Mouse (Mus musculus) hindbrain, embryonic 13.5 days (tissue): Measurements from ENCODE around the gene Pde4a. TPM values are rescaled to one million over a fixed set of nuclear protein-coding genes. Genes with fewer than 3 reads are reported as not detected.

Source experiments
- ATAC-seq: fragments of 200-750 bp; cut with Nextera tagmentation; 2 replicates; pipeline ENCODE4 v1.8.0; 2017; ENCODE audit warnings: moderate TSS enrichment; ENCODE audit not compliant: low FRiP score
- H3K27ac ChIP-seq: fragments of 300-500 bp; sonication (generic); 2 replicates; pipeline ENCODE4 v1.5.1; 2015; ENCODE audit warnings: inconsistent platforms, mild to moderate bottlenecking, moderate library complexity
- H3K27me3 ChIP-seq: fragments of 300-500 bp; sonication (generic); 2 replicates; pipeline ENCODE4 v1.6.1; 2015; ENCODE audit warnings: mild to moderate bottlenecking, inconsistent platforms
- H3K36me3 ChIP-seq: fragments of 300-500 bp; sonication (generic); 2 replicates; pipeline ENCODE4 v1.6.1; 2015; ENCODE audit warnings: mild to moderate bottlenecking, inconsistent platforms
- H3K4me1 ChIP-seq: fragments of 300-500 bp; sonication (generic); replicated peaks from 2 replicates; pipeline ENCODE4 v1.6.1; 2015; ENCODE audit warnings: inconsistent platforms
- H3K4me2 ChIP-seq: fragments of 300-500 bp; sonication (generic); 2 replicates; pipeline ENCODE4 v1.6.1; 2015; ENCODE audit warnings: inconsistent platforms, mild to moderate bottlenecking, moderate library complexity
- H3K4me3 ChIP-seq: fragments of 300-500 bp; sonication (generic); 2 replicates; pipeline ENCODE4 v1.5.1; 2015; ENCODE audit warnings: mild to moderate bottlenecking, inconsistent platforms
- H3K9ac ChIP-seq: fragments of 300-500 bp; sonication (generic); 2 replicates; pipeline ENCODE4 v1.6.1; 2015; ENCODE audit warnings: mild to moderate bottlenecking, inconsistent platforms
- H3K9me3 ChIP-seq: fragments of 300-500 bp; sonication (generic); 2 replicates; pipeline ENCODE4 v1.6.1; 2016; ENCODE audit warnings: inconsistent platforms
- WGBS: fragments of 180-500 bp; shearing (Covaris S2); methylation state at CpG from one replicate; pipeline ENCODE4 v1.1.7; 2015; 5-methylcytosine and 5-hydroxymethylcytosine counted together
- polyA plus RNA-seq: library from polyadenylated mRNA; unstranded; fragments of >200 nt; fragmentation: Nextera tagmentation; extraction: Ambion mirVana; gene quantifications from 2 replicates; pipeline ENCODE4 v1.2.1, GENCODE M21; 2015

The Pde4a gene
- polyA plus RNA-seq, 1 experiment from 2014 or later: 18.8 TPM

DNA sequence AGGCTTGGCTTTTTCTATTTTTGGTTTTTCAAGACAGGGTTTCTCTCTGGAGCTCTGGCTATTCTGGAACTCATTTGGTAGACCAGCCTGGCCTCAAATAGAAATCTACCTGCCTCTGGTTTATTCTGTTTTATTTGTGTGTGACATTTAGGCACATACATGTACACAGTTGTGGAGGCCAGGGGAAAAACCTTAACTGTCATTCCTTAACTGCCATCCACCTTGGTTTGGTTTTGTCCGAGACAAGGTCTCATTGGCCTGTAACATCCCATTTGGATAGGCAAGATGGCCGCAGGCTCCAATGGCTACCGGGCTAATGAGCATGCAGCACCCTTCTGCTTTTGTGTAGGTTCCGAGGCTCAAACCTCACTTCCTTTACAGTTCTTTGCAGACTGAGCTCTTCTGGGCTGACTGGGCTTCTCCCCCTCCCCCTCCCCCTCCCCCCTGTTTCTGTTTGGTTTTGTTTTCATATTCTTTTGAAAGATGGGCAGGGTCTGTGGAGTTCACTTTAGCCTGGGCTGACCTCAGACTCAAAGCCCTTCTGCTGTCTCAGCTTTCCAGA is 30.1 kb upstream of the Pde4a start:
- H3K36me3 ChIP-seq: peaks cover 30% of the 10 kb centered on the region
- ATAC-seq: no peak
- H3K27ac ChIP-seq: no peak overlapping the region
- H3K9me3 ChIP-seq: no peaks in the 10 kb centered on the region
- H3K9ac ChIP-seq: no peak overlapping the region
- no peaks in the 10 kb centered on the region for H3K27me3 ChIP-seq
- H3K4me2 ChIP-seq: no peak overlapping the region
- H3K4me3 ChIP-seq: no peak overlapping the region
- 83% methylated on average over 4 of the region's 4 CpGs for WGBS
- peaks cover 3% of the 10 kb centered on the region for H3K4me1 ChIP-seq

DNA sequence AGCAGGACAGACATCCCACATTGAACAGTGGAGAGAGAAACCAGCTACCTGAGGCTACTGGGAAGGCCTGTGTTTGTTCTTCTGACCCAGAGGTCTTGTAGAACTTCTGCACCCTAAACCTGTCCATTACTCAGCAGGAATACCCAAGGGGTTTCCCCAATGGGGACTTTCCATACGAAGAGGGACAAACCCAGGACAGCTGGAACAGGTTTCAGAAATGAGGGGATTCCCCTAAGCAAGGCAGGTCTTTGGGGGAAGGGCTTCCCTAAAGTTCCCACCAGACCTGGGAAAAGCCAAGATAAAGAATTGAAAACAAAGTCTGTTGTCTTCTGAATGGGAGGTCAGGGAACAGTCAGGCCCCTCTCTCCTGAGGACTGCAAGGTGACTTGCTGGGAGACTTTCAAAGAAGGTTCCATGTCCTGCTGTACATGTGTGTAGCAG is 29.6 kb upstream of the Pde4a start:
- no peaks in the 10 kb centered on the region for H3K4me1 ChIP-seq
- no peak overlapping the region for H3K27ac ChIP-seq
- no peak overlapping the region for H3K4me3 ChIP-seq
- no peak for ATAC-seq
- H3K36me3 ChIP-seq: peaks cover 36% of the 10 kb centered on the region
- H3K9ac ChIP-seq: no peak overlapping the region
- WGBS: 69% methylated on average over 1 of the region's 1 CpGs
- H3K27me3 ChIP-seq: no peaks in the 10 kb centered on the region
- H3K9me3 ChIP-seq: no peaks in the 10 kb centered on the region
- H3K4me2 ChIP-seq: no peak overlapping the region

DNA sequence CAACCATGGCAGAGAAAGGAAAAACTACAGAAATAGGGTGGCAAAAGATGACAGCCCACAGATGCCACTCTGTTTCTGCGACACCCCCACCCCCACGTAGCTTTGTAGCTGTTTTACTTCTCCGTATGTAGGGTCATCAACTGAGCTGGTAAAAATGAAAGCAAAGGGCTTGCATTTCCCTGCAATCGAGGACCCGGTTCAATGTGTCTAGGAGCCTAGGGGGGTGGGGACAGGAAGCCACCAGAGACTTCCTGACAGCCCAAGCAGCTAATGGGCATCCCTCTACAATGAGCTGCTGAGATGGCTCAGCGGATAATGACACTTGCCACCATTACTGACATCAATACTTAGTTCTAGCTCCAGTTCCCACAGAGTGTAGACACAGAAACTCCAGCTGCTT is 29.1 kb upstream of the Pde4a start:
- no peaks in the 10 kb centered on the region for H3K9me3 ChIP-seq
- no peak for ATAC-seq
- no peaks in the 10 kb centered on the region for H3K27me3 ChIP-seq
- no peak overlapping the region for H3K4me2 ChIP-seq
- peaks cover 40% of the 10 kb centered on the region for H3K36me3 ChIP-seq
- H3K4me3 ChIP-seq: no peak overlapping the region
- no peaks in the 10 kb centered on the region for H3K4me1 ChIP-seq
- no peak overlapping the region for H3K27ac ChIP-seq
- H3K9ac ChIP-seq: no peak overlapping the region
- WGBS: 81% methylated on average over 6 of the region's 6 CpGs

DNA sequence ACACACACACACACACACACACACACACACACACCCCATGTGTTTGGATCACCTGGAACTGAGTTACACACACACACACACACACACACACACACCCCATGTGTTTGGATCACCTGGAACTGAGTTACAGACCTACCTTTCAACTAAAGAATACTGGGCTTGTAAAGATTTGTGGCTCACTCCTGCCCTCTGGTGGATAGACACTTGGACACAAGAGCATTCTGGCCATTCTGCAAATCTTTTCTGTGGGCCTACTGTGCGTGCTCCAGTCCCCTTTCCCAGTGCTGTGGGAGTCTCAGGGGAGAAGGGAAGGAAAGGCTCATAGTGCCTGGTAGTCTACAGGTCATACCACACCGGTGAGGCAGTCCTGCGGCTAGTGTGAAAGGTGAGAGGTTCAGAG is 28.3 kb upstream of the Pde4a start:
- 0 out of 2 replicates have a peak, but pooled peaks have one; percentile 21 for ATAC-seq
- Histone ChIP-seq H3K9ac (no peak overlapping the region), H3K4me3 (no peak overlapping the region), H3K36me3 (peaks cover 48% of the 10 kb centered on the region), H3K27me3 (no peaks in the 10 kb centered on the region), H3K9me3 (no peaks in the 10 kb centered on the region), H3K4me2 (no peak overlapping the region), H3K4me1 (no peaks in the 10 kb centered on the region), H3K27ac (no peak overlapping the region)
- 62% methylated on average over 3 of the region's 3 CpGs for WGBS

DNA sequence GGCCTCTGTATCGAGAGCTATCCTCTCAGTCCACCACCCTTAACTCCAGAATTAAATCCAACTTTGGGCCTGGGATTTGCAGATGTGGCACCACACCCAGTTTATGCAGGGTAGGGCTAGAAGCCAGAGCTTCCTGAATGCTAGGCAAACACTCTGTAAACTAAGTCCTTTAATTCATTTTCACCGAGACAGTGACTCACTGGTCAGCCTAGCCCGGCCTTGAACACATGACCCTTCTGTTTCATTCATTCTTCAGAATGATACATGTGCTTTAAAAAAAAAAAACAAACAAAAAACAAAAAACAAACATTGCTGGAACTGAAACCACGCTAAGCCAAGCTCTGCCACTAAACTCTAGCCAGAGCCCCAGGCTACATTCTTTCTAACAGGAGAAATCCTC is 27.1 kb upstream of the Pde4a start:
- WGBS: 88% methylated on average over 4 of the region's 4 CpGs

GRCm38 (mm10) chr9:21141922-21142321 is 23.6 kb upstream of the Pde4a start:
- H3K27ac ChIP-seq: no peak overlapping the region

More for the DNA sequence above, 27.1 kb upstream of the Pde4a start:
- Histone ChIP-seq H3K27me3 (no peaks in the 10 kb centered on the region), H3K4me1 (no peaks in the 10 kb centered on the region), H3K27ac (no peak overlapping the region), H3K4me3 (no peak overlapping the region), H3K9me3 (no peaks in the 10 kb centered on the region), H3K4me2 (no peak overlapping the region), H3K36me3 (peaks cover 60% of the 10 kb centered on the region), H3K9ac (no peak overlapping the region)
- ATAC-seq: no peak

GRCm38 (mm10) chr9:21144361-21144760 is 21.2 kb upstream of the Pde4a start:
- no peaks in the 10 kb centered on the region for H3K9me3 ChIP-seq
- H3K9ac ChIP-seq: no peak overlapping the region
- no peak overlapping the region for H3K4me2 ChIP-seq
- WGBS: 94% methylated on average over 3 of the region's 3 CpGs
- ATAC-seq: no peak
- H3K27me3 ChIP-seq: no peaks in the 10 kb centered on the region
- no peak overlapping the region for H3K27ac ChIP-seq
- H3K4me3 ChIP-seq: no peak overlapping the region
- H3K36me3 ChIP-seq: peaks cover 73% of the 10 kb centered on the region
- H3K4me1 ChIP-seq: peaks cover 39% of the 10 kb centered on the region

More at GRCm38 (mm10) chr9:21141922-21142321, 23.6 kb upstream of the Pde4a start:
- Histone ChIP-seq H3K9ac (no peak overlapping the region), H3K36me3 (peaks cover 93% of the 10 kb centered on the region), H3K4me1 (peaks cover 14% of the 10 kb centered on the region), H3K4me2 (no peak overlapping the region), H3K27me3 (no peaks in the 10 kb centered on the region), H3K9me3 (no peaks in the 10 kb centered on the region), H3K4me3 (no peak overlapping the region)
- ATAC-seq: no peak
- 96% methylated on average over 14 of the region's 14 CpGs for WGBS

DNA sequence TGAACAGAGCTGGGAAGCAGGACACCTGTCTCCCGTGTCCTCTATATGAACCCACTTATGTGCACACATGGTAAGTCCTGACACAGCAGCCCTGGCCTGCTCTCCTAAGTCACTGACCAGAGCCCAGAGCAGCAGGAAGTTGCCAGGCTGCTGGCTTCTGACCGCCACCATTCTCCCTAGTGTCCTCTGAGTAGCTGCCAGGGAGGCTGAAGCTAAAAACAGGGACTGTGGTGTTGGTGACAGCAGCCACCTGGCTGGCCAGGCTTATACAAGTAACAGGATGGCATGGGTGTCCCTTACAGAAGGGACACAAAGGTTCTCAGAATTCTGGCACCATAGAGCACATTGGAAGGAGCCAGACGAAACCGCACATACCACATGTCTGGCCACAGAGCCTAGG is 20.1 kb upstream of the Pde4a start:
- peaks cover 62% of the 10 kb centered on the region for H3K36me3 ChIP-seq
- H3K27ac ChIP-seq: no peak overlapping the region
- H3K4me1 ChIP-seq: peaks cover 43% of the 10 kb centered on the region
- H3K4me2 ChIP-seq: no peak overlapping the region
- ATAC-seq: no peak
- peak overlapping the region; percentile 43; the same call in 1 of the 2 replicates for H3K9ac ChIP-seq
- WGBS: 87% methylated on average over 4 of the region's 4 CpGs
- no peaks in the 10 kb centered on the region for H3K9me3 ChIP-seq
- H3K4me3 ChIP-seq: no peak overlapping the region
- no peaks in the 10 kb centered on the region for H3K27me3 ChIP-seq

- H3K4me3 ChIP-seq: no peak overlapping the region
- no peak for ATAC-seq
- H3K4me2 ChIP-seq: peak overlapping the region; percentile 40
- WGBS: 58% methylated on average over 10 of the region's 10 CpGs
- H3K9me3 ChIP-seq: no peaks in the 10 kb centered on the region
- H3K4me1 ChIP-seq: peaks cover 43% of the 10 kb centered on the region
- peak overlapping the region; percentile 51 for H3K9ac ChIP-seq
- no peaks in the 10 kb centered on the region; the same call in 1 of the 2 replicates for H3K27me3 ChIP-seq
- H3K27ac ChIP-seq: no peak overlapping the region
- H3K36me3 ChIP-seq: peaks cover 50% of the 10 kb centered on the region
Observed at GRCm38 (mm10) chr9:21146722-21147121, 18.8 kb upstream of the Pde4a start.

- H3K27ac ChIP-seq: no peak overlapping the region
- H3K4me2 ChIP-seq: peak overlapping the region; percentile 94
- no peak for ATAC-seq
- H3K4me3 ChIP-seq: peak overlapping the region; percentile 83
- H3K4me1 ChIP-seq: peaks cover 48% of the 10 kb centered on the region
- H3K27me3 ChIP-seq: peaks cover 10% of the 10 kb centered on the region
- no peaks in the 10 kb centered on the region for H3K9me3 ChIP-seq
- peak overlapping the region; percentile 91 for H3K9ac ChIP-seq
- H3K36me3 ChIP-seq: peaks cover 32% of the 10 kb centered on the region
Observed at GRCm38 (mm10) chr9:21148427-21148826, 17.1 kb upstream of the Pde4a start.

- H3K4me2 ChIP-seq: peak overlapping the region; percentile 94
- ATAC-seq: no peak
- 11% methylated on average over 8 of the region's 8 CpGs for WGBS
- peaks cover 25% of the 10 kb centered on the region for H3K36me3 ChIP-seq
- H3K4me1 ChIP-seq: peaks cover 52% of the 10 kb centered on the region
- peak overlapping the region; percentile 83 for H3K27ac ChIP-seq
- no peaks in the 10 kb centered on the region for H3K9me3 ChIP-seq
- peaks cover 16% of the 10 kb centered on the region for H3K27me3 ChIP-seq
- H3K4me3 ChIP-seq: peak overlapping the region; percentile 83
- peak overlapping the region; percentile 91 for H3K9ac ChIP-seq
Observed at GRCm38 (mm10) chr9:21149077-21149653, 16.3 kb upstream of the Pde4a start.

DNA sequence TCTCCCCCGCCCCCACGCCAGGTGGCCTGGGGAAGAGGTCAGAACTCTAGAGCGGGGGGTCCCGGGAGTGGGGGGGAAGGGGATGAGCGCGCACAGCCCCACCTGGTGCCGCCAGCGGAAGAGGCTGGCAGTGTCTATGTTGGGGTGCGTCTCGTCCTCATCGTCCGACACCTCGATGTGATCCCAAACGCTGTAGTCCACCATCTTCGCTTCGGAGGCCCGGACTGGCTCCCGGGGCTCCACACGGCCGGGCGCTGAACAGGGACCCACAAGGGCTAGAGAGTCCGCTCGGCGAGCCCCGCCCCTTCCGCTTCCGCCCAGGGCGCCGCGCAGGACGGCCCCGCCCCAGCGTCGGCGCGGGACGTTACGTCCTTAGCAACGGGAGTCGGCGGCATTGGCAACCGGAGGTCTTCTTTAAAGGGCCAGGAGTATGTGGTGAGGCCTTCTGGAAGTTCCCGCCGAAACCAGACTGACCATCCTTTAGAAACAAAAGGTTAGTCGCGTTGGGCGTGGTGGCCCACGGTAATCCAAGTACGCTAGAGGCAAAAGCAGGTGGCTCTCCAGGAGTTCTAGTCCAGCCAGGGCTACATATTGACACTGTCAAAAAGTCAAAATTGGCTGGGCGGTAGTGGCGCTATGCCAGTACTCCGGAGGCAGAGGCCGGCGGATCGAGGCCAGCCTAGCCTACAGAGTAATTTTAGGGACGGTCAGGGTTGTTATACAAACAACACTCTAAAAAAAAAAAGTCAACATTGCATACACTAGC is 15.7 kb upstream of the Pde4a start, which contains the start of gene Cdc37:
TSS of gene Cdc37 (minus strand) at position 329 of the 766 bp plus-strand sequence.
- peak within 1 kb of the TSS; percentile 91 for H3K9ac ChIP-seq
- H3K9me3 ChIP-seq: no peaks in the 10 kb centered on the region
- peaks cover 18% of the 10 kb centered on the region for H3K27me3 ChIP-seq
- H3K4me2 ChIP-seq: peak within 1 kb of the TSS; percentile 94
- H3K4me3 ChIP-seq: peak within 1 kb of the TSS; percentile 83
- ATAC-seq: peak; percentile 94
- H3K4me1 ChIP-seq: peaks cover 52% of the 10 kb centered on the region
- peaks cover 18% of the 10 kb centered on the region for H3K36me3 ChIP-seq
- WGBS: 3% methylated on average over 56 of the region's 56 CpGs
- peak within 1 kb of the TSS; percentile 83 for H3K27ac ChIP-seq
